Mouse (Mus musculus) brain, embryonic 14.5 days (tissue): ENCODE measurements around the gene Rubcnl.

Source experiments
- CTCF ChIP-seq: fragments of 200-500 bp; IDR thresholded peaks from 2 replicates; pipeline ENCODE4 v1.5.1; 2012; ENCODE audit warnings: inconsistent platforms, mild to moderate bottlenecking, moderate library complexity, borderline replicate concordance; ENCODE audit not compliant: insufficient read depth, insufficient read length; ENCODE audit errors: extremely low read depth
- POLR2A ChIP-seq: fragments of 200-500 bp; IDR thresholded peaks from 2 replicates; pipeline ENCODE4 v1.6.1; 2012; ENCODE audit warnings: mild to moderate bottlenecking, inconsistent platforms, borderline replicate concordance; ENCODE audit not compliant: poor library complexity, insufficient read depth, insufficient read length, severe bottlenecking; ENCODE audit errors: extremely low read depth

GRCm38 (mm10) chr14:74997041-74997440 lies 18.8 kb upstream of the Rubcnl start:
- TF ChIP-seq CTCF: no peak
- TF ChIP-seq POLR2A: no peak
